23 mouse cellular contexts compared by ENCODE assay signal in genomic region chr16:73991212-73991611, GRCm38 (mm10).
A peak's percentile ranks its signal among the peaks of the same experiment; 100 is the strongest.
DNase-seq lines count a peak whose midpoint lies in the region; ATAC-seq and TF ChIP-seq lines count a peak whose summit lies in the region.
"Had no signal": no experiment of that assay in that cellular context is flagged by ENCODE, and none has a peak within 500 bp of the region (broad histone marks: within the 10 kb centered on the region; RNA-seq: fewer than 3 reads in every experiment).

No protein-coding gene starts in this region.

- no peaks in the 10 kb centered on the region for H3K4me1 ChIP-seq in forebrain, embryonic 13.5 days
- H3K4me1 ChIP-seq in forebrain, embryonic 11.5 days (replicated peaks; ENCODE audit: control insufficient read depth, insufficient read depth, low read length): no peaks in the 10 kb centered on the region
- H3K4me1 ChIP-seq in midbrain, embryonic 11.5 days (ENCODE audit: control insufficient read depth, insufficient read depth, low read length): no peaks in the 10 kb centered on the region
- no peaks in the 10 kb centered on the region for H3K4me1 ChIP-seq in midbrain, embryonic 15.5 days
- H3K4me1 ChIP-seq in forebrain, embryonic 15.5 days: peaks cover 6% of the 10 kb centered on the region
- H3K4me1 ChIP-seq: embryonic facial prominence, embryonic 13.5 days; heart, embryonic 12.5 days; hindbrain, embryonic 13.5 days; intestine, embryonic 15.5 days had no signal

- no peaks in the 10 kb centered on the region for H3K9me3 ChIP-seq in forebrain, embryonic 13.5 days (replicated peaks)
- no peaks in the 10 kb centered on the region for H3K9me3 ChIP-seq in forebrain, embryonic 11.5 days (ENCODE audit: control insufficient read depth, low read length)
- H3K9me3 ChIP-seq in midbrain, embryonic 11.5 days (ENCODE audit: control insufficient read depth, low read length): no peaks in the 10 kb centered on the region
- no peaks in the 10 kb centered on the region for H3K9me3 ChIP-seq in midbrain, embryonic 15.5 days
- H3K9me3 ChIP-seq in forebrain, embryonic 15.5 days: no peaks in the 10 kb centered on the region
- H3K9me3 ChIP-seq: embryonic facial prominence, embryonic 13.5 days; heart, embryonic 12.5 days; hindbrain, embryonic 13.5 days; intestine, embryonic 15.5 days had no signal

- 60% methylated on average over 6 of the region's 6 CpGs for WGBS in forebrain, embryonic 13.5 days
- WGBS in forebrain, embryonic 11.5 days: 73% methylated on average over 6 of the region's 6 CpGs
- 68% methylated on average over 6 of the region's 6 CpGs for WGBS in midbrain, embryonic 11.5 days
- 47% methylated on average over 6 of the region's 6 CpGs for WGBS in midbrain, embryonic 15.5 days
- WGBS in forebrain, embryonic 15.5 days: 36% methylated on average over 6 of the region's 6 CpGs

- H3K9ac ChIP-seq in forebrain, embryonic 13.5 days: no peak overlapping the region
- H3K9ac ChIP-seq in forebrain, embryonic 11.5 days (ENCODE audit: low read length): no peak overlapping the region
- no peak overlapping the region for H3K9ac ChIP-seq in midbrain, embryonic 11.5 days (ENCODE audit: low read length)
- no peak overlapping the region for H3K9ac ChIP-seq in midbrain, embryonic 15.5 days
- no peak overlapping the region for H3K9ac ChIP-seq in forebrain, embryonic 15.5 days (replicated peaks)
- H3K9ac ChIP-seq: embryonic facial prominence, embryonic 13.5 days; heart, embryonic 12.5 days; hindbrain, embryonic 13.5 days; intestine, embryonic 15.5 days had no signal

- peak; percentile 78 for ATAC-seq in forebrain, embryonic 13.5 days
- no peak for ATAC-seq in forebrain, embryonic 11.5 days (replicated peaks; ENCODE audit: low FRiP score)
- no peak for ATAC-seq in midbrain, embryonic 11.5 days (ENCODE audit: low FRiP score)
- no peak for ATAC-seq in midbrain, embryonic 15.5 days (replicated peaks)
- ATAC-seq in forebrain, embryonic 15.5 days (replicated peaks): peak; percentile 70; the same call in 1 of the 2 replicates
- no peak for ATAC-seq in CD4-positive, CD25-positive, alpha-beta regulatory T cell, adult 4 months
- ATAC-seq: activated CD4-positive, CD25-positive, alpha-beta regulatory T cell, adult 4 months; intestine, embryonic 15.5 days; Patski had no signal

- no peak for TF ChIP-seq CTCF in brain, embryonic 14.5 days (IDR thresholded peaks at IDR 0.05; ENCODE audit: borderline replicate concordance, extremely low read depth, insufficient read depth, insufficient read length)

- no peaks in the 10 kb centered on the region for H3K36me3 ChIP-seq in forebrain, embryonic 13.5 days (ENCODE audit: poor library complexity, severe bottlenecking)
- no peaks in the 10 kb centered on the region for H3K36me3 ChIP-seq in forebrain, embryonic 11.5 days (ENCODE audit: control insufficient read depth, insufficient read depth, low read length)
- no peaks in the 10 kb centered on the region for H3K36me3 ChIP-seq in midbrain, embryonic 11.5 days (ENCODE audit: control insufficient read depth, insufficient read depth, low read length)
- no peaks in the 10 kb centered on the region for H3K36me3 ChIP-seq in midbrain, embryonic 15.5 days (replicated peaks)
- H3K36me3 ChIP-seq in forebrain, embryonic 15.5 days: no peaks in the 10 kb centered on the region
- H3K36me3 ChIP-seq: embryonic facial prominence, embryonic 13.5 days; heart, embryonic 12.5 days; hindbrain, embryonic 13.5 days; intestine, embryonic 15.5 days had no signal

- H3K27ac ChIP-seq in forebrain, embryonic 13.5 days: no peak overlapping the region
- no peak overlapping the region for H3K27ac ChIP-seq in forebrain, embryonic 11.5 days (ENCODE audit: low read depth, low read length)
- H3K27ac ChIP-seq in midbrain, embryonic 11.5 days (ENCODE audit: low read depth, low read length): no peak overlapping the region
- no peak overlapping the region for H3K27ac ChIP-seq in midbrain, embryonic 15.5 days
- H3K27ac ChIP-seq in forebrain, embryonic 15.5 days (replicated peaks): no peak overlapping the region
- H3K27ac ChIP-seq: embryonic facial prominence, embryonic 13.5 days; gastrocnemius, adult 2 months; hindbrain, embryonic 13.5 days; intestine, embryonic 15.5 days had no signal

- no peak for DNase-seq in forebrain, embryonic 11.5 days (ENCODE audit: low spot score)
- DNase-seq in midbrain, embryonic 11.5 days (ENCODE audit: low spot score, missing footprints): peak; percentile 79
- peak; percentile 69 for DNase-seq in brain, embryonic 14.5 days (ENCODE audit: low read depth)
- no peak for DNase-seq in right cerebral cortex, postnatal 25 days
- DNase-seq: adrenal gland, postnatal 14 days; cerebellum, adult 11 months; cerebellum, adult 8-10 months; cerebellum, postnatal 14 days; embryo, embryonic 11 days; gastrocnemius, adult 2 months; gastrocnemius, postnatal 25 days; kidney, adult 18-20 months had no signal

- TF ChIP-seq POLR2A in brain, embryonic 14.5 days (IDR thresholded peaks at IDR 0.05; ENCODE audit: borderline replicate concordance, extremely low read depth, insufficient read depth, insufficient read length, poor library complexity, severe bottlenecking): no peak

- H3K27me3 ChIP-seq in forebrain, embryonic 13.5 days: no peaks in the 10 kb centered on the region
- no peaks in the 10 kb centered on the region for H3K27me3 ChIP-seq in forebrain, embryonic 11.5 days (ENCODE audit: control insufficient read depth, insufficient read depth, low read length)
- H3K27me3 ChIP-seq in midbrain, embryonic 11.5 days (ENCODE audit: control insufficient read depth, insufficient read depth, low read length): no peaks in the 10 kb centered on the region
- no peaks in the 10 kb centered on the region for H3K27me3 ChIP-seq in midbrain, embryonic 15.5 days (replicated peaks)
- H3K27me3 ChIP-seq in forebrain, embryonic 15.5 days: no peaks in the 10 kb centered on the region
- H3K27me3 ChIP-seq: CH12.LX; embryonic facial prominence, embryonic 13.5 days; heart, embryonic 12.5 days; hindbrain, embryonic 13.5 days; intestine, embryonic 15.5 days; Patski had no signal

- H3K4me2 ChIP-seq in forebrain, embryonic 13.5 days: no peak overlapping the region
- no peak overlapping the region for H3K4me2 ChIP-seq in forebrain, embryonic 11.5 days (ENCODE audit: low read depth, low read length, severe bottlenecking)
- H3K4me2 ChIP-seq in midbrain, embryonic 11.5 days: no peak overlapping the region
- H3K4me2 ChIP-seq in midbrain, embryonic 15.5 days: no peak overlapping the region
- no peak overlapping the region for H3K4me2 ChIP-seq in forebrain, embryonic 15.5 days (replicated peaks)
- H3K4me2 ChIP-seq: embryonic facial prominence, embryonic 13.5 days; heart, embryonic 12.5 days; hindbrain, embryonic 13.5 days; intestine, embryonic 15.5 days had no signal

- no peak overlapping the region for H3K4me3 ChIP-seq in forebrain, embryonic 13.5 days
- H3K4me3 ChIP-seq in forebrain, embryonic 11.5 days (ENCODE audit: low read depth, low read length): no peak overlapping the region
- H3K4me3 ChIP-seq in midbrain, embryonic 11.5 days (ENCODE audit: low read depth, low read length): no peak overlapping the region
- no peak overlapping the region for H3K4me3 ChIP-seq in midbrain, embryonic 15.5 days
- H3K4me3 ChIP-seq in forebrain, embryonic 15.5 days: no peak overlapping the region
- H3K4me3 ChIP-seq: embryonic facial prominence, embryonic 13.5 days; gastrocnemius, adult 2 months; heart, embryonic 12.5 days; hindbrain, embryonic 13.5 days; intestine, embryonic 15.5 days had no signal

Comparison
In these comparisons a context has a peak if more than half of its experiments do, and no peak if none do; other contexts are left out.
1. ATAC-seq: peak in forebrain, embryonic 13.5 days (single experiment) and forebrain, embryonic 15.5 days (single experiment); none in forebrain, embryonic 11.5 days (single experiment), midbrain, embryonic 11.5 days (single experiment), midbrain, embryonic 15.5 days (single experiment) and CD4-positive, CD25-positive, alpha-beta regulatory T cell, adult 4 months (single experiment).
2. DNase-seq: peak in midbrain, embryonic 11.5 days (single experiment) and brain, embryonic 14.5 days (single experiment); none in forebrain, embryonic 11.5 days (single experiment) and right cerebral cortex, postnatal 25 days (single experiment).